Mouse (Mus musculus) brown adipose tissue, adult 24 weeks (tissue): ENCODE measurements around the gene Olfr986. TPM values are rescaled to one million over a fixed set of nuclear protein-coding genes. Genes with fewer than 3 reads are reported as not detected.
A peak's percentile ranks its signal among the peaks of the same experiment; 100 is the strongest.
"Not testable (repeated sequence)": the region's sequence is repeated elsewhere in the genome, so short reads cannot be mapped to it uniquely, and the experiment has no call there.

Source experiments
- H3K27ac ChIP-seq: fragments of 200-500 bp; replicated peaks from 2 replicates; pipeline ENCODE4 v1.5.1; 2012; ENCODE audit warnings: low read depth, mild to moderate bottlenecking, low read length
- H3K4me1 ChIP-seq: fragments of 200-500 bp; 2 replicates; pipeline ENCODE4 v1.6.1; 2012; ENCODE audit warnings: low read length, mixed read lengths; ENCODE audit not compliant: control insufficient read depth, insufficient read depth, insufficient read length
- H3K4me3 ChIP-seq: fragments of 200-500 bp; 2 replicates; pipeline ENCODE4 v1.5.1; 2012; ENCODE audit warnings: low read depth, mild to moderate bottlenecking, low read length, moderate library complexity; ENCODE audit not compliant: insufficient read depth
- polyA plus RNA-seq: library from polyadenylated mRNA; stranded (reverse); fragments of >200 nt; gene quantifications from 2 replicates; pipeline ENCODE4 v1.2.4, GENCODE M21; 2012; ENCODE audit not compliant: missing spikeins, insufficient read depth, insufficient read length

The Olfr986 gene
- not detected in 2 replicates for polyA plus RNA-seq

DNA sequence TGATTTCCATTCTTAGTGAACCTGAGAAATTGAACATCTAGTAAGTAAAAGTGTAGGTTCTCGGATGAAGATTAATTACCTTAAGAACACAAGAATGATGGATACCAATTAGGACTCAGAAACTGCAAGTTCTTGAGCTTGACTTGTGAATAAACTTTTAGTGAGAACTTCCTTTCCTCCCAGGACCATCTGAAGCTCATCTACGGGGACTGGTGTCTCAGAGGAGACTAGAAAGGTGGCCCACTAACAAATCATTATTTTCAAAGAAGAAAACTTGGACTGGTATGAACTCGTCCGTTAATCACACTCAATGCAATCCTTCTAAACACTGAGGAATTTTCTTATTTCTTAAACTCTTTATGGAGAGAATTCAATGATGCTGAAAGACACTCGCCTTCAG, at the start of gene Olfr986:
Gene Olfr986, plus strand, starts transcription at position 301 of the 400 bp plus-strand sequence.
- H3K4me3 ChIP-seq = no peak within 1 kb of the TSS
- no peaks in the 10 kb centered on the region for H3K4me1 ChIP-seq
- H3K27ac ChIP-seq = no peak within 1 kb of the TSS

- no peak overlapping the region for H3K4me3 ChIP-seq
- H3K27ac ChIP-seq = no peak overlapping the region
- H3K4me1 ChIP-seq = no peaks in the 10 kb centered on the region
Measured at GRCm38 (mm10) chr9:40136987-40137688, 43.6 kb upstream of the Olfr986 start.

DNA sequence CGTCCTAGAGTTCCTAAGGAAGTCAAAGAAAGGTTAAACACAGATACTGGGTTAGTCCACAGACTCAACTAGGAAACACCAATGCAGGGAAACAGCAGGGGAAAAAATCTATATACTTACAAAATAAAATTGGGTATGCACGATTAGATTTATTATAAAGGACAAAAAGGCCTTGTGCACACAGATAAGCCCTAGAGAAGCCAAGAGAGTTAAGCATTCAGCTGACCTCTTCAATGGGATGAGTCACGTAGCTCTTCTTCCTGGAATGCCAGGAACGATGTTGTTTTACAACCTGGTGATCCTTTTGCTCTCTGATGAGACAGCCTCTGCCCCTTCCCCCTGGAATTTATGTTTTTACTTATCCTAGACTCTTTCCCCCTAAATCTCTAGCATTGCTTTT, 41.2 kb upstream of the Olfr986 start:
- Histone ChIP-seq H3K27ac (no peak overlapping the region), H3K4me1 (no peaks in the 10 kb centered on the region), H3K4me3 (no peak overlapping the region)

DNA sequence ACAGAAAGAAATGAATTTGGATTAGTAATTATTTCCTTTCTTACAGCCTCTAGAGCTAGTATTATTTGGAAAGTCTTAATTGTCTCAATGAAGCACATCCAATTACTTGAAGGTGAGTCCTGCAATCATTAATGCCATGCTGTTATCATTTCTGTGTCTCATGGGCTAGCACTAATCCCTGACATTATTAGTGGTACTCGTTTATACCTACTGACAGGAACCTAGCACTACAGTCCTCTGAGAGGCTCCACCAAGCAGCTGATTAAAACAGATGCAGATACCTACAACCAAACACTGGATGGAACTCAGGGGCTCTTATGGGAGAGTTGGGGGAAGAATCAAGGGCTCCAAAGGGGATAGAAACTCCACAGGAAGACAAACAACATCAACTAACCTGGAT, 39.2 kb upstream of the Olfr986 start:
- Histone ChIP-seq H3K27ac (no peak overlapping the region), H3K4me3 (no peak overlapping the region), H3K4me1 (no peaks in the 10 kb centered on the region)

GRCm38 (mm10) chr9:40155118-40155644, 25.5 kb upstream of the Olfr986 start:
- Histone ChIP-seq H3K27ac (no peak overlapping the region), H3K4me1 (no peaks in the 10 kb centered on the region), H3K4me3 (no peak overlapping the region)

- Histone ChIP-seq H3K4me1 (no peaks in the 10 kb centered on the region), H3K27ac (no peak overlapping the region), H3K4me3 (no peak overlapping the region)
Measured at GRCm38 (mm10) chr9:40166446-40166845, 14.3 kb upstream of the Olfr986 start.

GRCm38 (mm10) chr9:40177017-40177416, 3.7 kb upstream of the Olfr986 start:
- Histone ChIP-seq H3K4me1 (no peaks in the 10 kb centered on the region), H3K27ac (no peak overlapping the region), H3K4me3 (no peak overlapping the region)

DNA sequence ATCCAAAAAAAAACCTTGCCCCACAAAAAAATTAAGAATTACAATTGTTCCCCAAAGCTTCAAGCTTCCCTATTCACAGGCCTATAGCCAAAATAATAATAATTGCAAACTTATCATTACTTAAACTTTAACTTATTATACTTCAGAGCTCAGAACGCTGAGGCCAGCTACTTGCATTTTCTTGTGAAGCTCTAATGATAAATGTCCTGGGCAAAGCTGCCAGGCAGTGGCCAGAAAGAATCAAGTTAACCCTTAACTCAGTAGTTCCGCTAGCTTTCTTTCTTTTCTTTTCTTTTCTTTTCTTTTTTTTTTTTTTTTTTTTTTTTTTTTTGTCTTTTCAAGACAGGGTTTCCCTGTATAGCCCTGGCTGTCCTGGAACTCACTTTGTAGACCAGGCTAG, 4.4 kb downstream of the Olfr986 start:
- not testable (repeated sequence) for H3K4me3 ChIP-seq, H3K27ac ChIP-seq, H3K4me1 ChIP-seq

- Histone ChIP-seq H3K27ac (no peak overlapping the region), H3K4me3 (peak overlapping the region; percentile 81), H3K4me1 (peaks cover 7% of the 10 kb centered on the region; the same call in 1 of the 2 replicates)
Measured at GRCm38 (mm10) chr9:40191086-40191876, 10.6 kb downstream of the Olfr986 start.

- H3K4me1 ChIP-seq = peaks cover 7% of the 10 kb centered on the region; the same call in 1 of the 2 replicates
- peak within 1 kb of the TSS; percentile 81 for H3K4me3 ChIP-seq
- H3K27ac ChIP-seq = no peak within 1 kb of the TSS
Measured at GRCm38 (mm10) chr9:40192098-40193038, 11.6 kb downstream of the Olfr986 start, which contains the start of gene Zfp202. TSS of gene Zfp202 (plus strand) at chr9:40192316.

- peak overlapping the region; percentile 24; the same call in 1 of the 2 replicates for H3K4me3 ChIP-seq
- peak overlapping the region; percentile 59 for H3K27ac ChIP-seq
- H3K4me1 ChIP-seq = peaks cover 7% of the 10 kb centered on the region; the same call in 1 of the 2 replicates
Measured at GRCm38 (mm10) chr9:40195981-40196380, 15.3 kb downstream of the Olfr986 start.

GRCm38 (mm10) chr9:40206546-40206950, 25.8 kb downstream of the Olfr986 start:
- Histone ChIP-seq H3K4me1 (no peaks in the 10 kb centered on the region), H3K4me3 (no peak overlapping the region), H3K27ac (no peak overlapping the region)

GRCm38 (mm10) chr9:40210744-40211143, 30.0 kb downstream of the Olfr986 start:
- Histone ChIP-seq H3K4me3 (no peak overlapping the region), H3K4me1 (no peaks in the 10 kb centered on the region), H3K27ac (no peak overlapping the region)

- Histone ChIP-seq H3K4me3 (no peak overlapping the region), H3K4me1 (no peaks in the 10 kb centered on the region), H3K27ac (no peak overlapping the region)
Measured at GRCm38 (mm10) chr9:40214058-40214457, 33.3 kb downstream of the Olfr986 start.
